Mouse (Mus musculus) ES-E14 (cell line): ENCODE data around the gene Macrod2.

Experiments
- CHD2 ChIP-seq: IDR thresholded peaks from 2 replicates; pipeline ENCODE4 v1.6.1; 2014; ENCODE audit warnings: mild to moderate bottlenecking, low read depth, low read length, inconsistent platforms
- HCFC1 ChIP-seq: IDR thresholded peaks from 2 replicates; pipeline ENCODE4 v1.6.1; 2012; ENCODE audit warnings: low read length, inconsistent platforms, borderline replicate concordance; ENCODE audit not compliant: insufficient read depth
- MAFK ChIP-seq: IDR thresholded peaks from 2 replicates; pipeline ENCODE4 v1.6.1; 2014; ENCODE audit warnings: mild to moderate bottlenecking, low read depth, low read length, inconsistent platforms; ENCODE audit not compliant: insufficient read depth
- ZNF384 ChIP-seq: IDR thresholded peaks from 2 replicates; pipeline ENCODE4 v1.6.1; 2012; ENCODE audit warnings: low read depth, low read length, inconsistent platforms

DNA sequence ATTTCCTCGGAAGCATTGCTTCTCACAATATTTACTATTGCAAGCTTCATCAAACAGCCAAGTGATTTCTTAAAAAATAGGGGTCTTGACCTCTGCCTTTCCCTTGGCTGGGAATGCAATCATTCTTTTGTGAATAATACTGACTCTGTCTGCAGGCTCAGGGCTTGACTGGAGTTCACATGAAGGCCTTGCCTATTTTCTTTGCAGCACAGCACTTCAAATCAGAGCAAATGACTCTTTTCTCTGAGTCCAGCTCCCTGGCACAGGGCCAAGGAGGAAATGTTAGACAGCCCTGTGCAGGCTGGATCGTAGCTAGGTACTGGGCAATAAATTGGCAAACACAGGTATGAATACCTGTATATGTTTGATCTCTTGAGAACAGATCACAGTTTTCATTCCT is 1464.1 kb downstream of the Macrod2 start:
- no peak for TF ChIP-seq CHD2
- no peak for TF ChIP-seq ZNF384
- TF ChIP-seq MAFK, result no peak
- no peak for TF ChIP-seq HCFC1
